In the genomic region with DNA sequence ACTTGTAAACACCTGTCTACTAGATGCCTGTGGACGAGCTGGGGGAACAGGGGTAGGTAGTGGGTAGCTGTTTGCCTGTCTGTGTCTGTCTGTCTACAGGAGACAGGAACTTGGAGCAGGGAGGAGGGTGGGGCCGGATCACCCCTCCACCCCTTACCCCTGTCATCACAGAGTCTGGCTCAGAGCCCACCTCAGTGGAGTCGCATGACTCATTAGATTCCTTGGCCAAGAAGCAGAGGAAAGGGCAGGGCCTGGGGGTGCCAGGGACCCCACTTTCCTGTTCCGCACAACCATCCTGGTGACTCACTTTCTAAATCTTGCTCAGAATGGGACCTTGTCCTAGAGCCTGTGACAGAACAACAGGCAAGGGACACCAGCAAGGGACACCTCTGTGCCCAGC, we compare ENCODE assay signal across 12 mouse cellular contexts. TPM values are rescaled to one million over a fixed set of nuclear protein-coding genes. Genes with fewer than 3 reads are reported as not detected.
A peak's percentile ranks its signal among the peaks of the same experiment; 100 is the strongest.
DNase-seq lines count a peak whose midpoint lies in the region; ATAC-seq and TF ChIP-seq lines count a peak whose summit lies in the region.
"Had no signal": no experiment of that assay in that cellular context is flagged by ENCODE, and none has a peak within 500 bp of the region (broad histone marks: within the 10 kb centered on the region; RNA-seq: fewer than 3 reads in every experiment).

No protein-coding gene starts in this region.

- WGBS in spleen, adult 2 months = 57% methylated on average over 4 of the region's 4 CpGs
- WGBS in heart, embryonic 11.5 days (ENCODE audit: insufficient replicate concordance) = 40% methylated on average over 4 of the region's 4 CpGs
- 41% methylated on average over 4 of the region's 4 CpGs for WGBS in kidney, postnatal 0 days
- 32% methylated on average over 4 of the region's 4 CpGs for WGBS in stomach, postnatal 0 days

- H3K9me3 ChIP-seq in heart, embryonic 11.5 days (replicated peaks; ENCODE audit: control insufficient read depth, low read length) = no peaks in the 10 kb centered on the region
- H3K9me3 ChIP-seq in kidney, postnatal 0 days (replicated peaks; ENCODE audit: low read length) = no peaks in the 10 kb centered on the region
- no peaks in the 10 kb centered on the region for H3K9me3 ChIP-seq in stomach, postnatal 0 days (ENCODE audit: control insufficient read depth, low read length)
- H3K9me3 ChIP-seq: liver, embryonic 13.5 days; neural tube, embryonic 13.5 days had no signal

- H3K4me2 ChIP-seq in heart, embryonic 11.5 days = no peak overlapping the region
- H3K4me2 ChIP-seq in kidney, postnatal 0 days (ENCODE audit: low read length) = no peak overlapping the region
- H3K4me2 ChIP-seq in stomach, postnatal 0 days (replicated peaks; ENCODE audit: low read depth) = no peak overlapping the region
- H3K4me2 ChIP-seq: liver, embryonic 13.5 days; neural tube, embryonic 13.5 days had no signal

- no peak for TF ChIP-seq POLR2A in spleen, adult 2 months (IDR thresholded peaks at IDR 0.05; ENCODE audit: low read depth, low read length)

- no peak overlapping the region for H3K4me3 ChIP-seq in spleen, adult 2 months (ENCODE audit: extremely low read depth, insufficient read depth, insufficient read length)
- no peak overlapping the region for H3K4me3 ChIP-seq in heart, embryonic 11.5 days (ENCODE audit: low read depth, low read length)
- H3K4me3 ChIP-seq in kidney, postnatal 0 days (replicated peaks; ENCODE audit: low read depth, low read length) = no peak overlapping the region
- H3K4me3 ChIP-seq in stomach, postnatal 0 days (ENCODE audit: low read depth, low read length) = no peak overlapping the region
- H3K4me3 ChIP-seq: liver, embryonic 13.5 days; neural tube, embryonic 13.5 days had no signal

- ATAC-seq in heart, embryonic 11.5 days (replicated peaks; ENCODE audit: insufficient number of reproducible peaks, low FRiP score, low TSS enrichment) = no peak
- ATAC-seq in kidney, postnatal 0 days (replicated peaks; ENCODE audit: low FRiP score, low read depth) = no peak
- 0 out of 2 replicates have a peak, but pooled peaks have one; percentile 0 for ATAC-seq in stomach, postnatal 0 days (ENCODE audit: low FRiP score, low TSS enrichment)
- no peak for ATAC-seq in erythroid progenitor cell, adult 5-6 weeks (replicated peaks; ENCODE audit: low FRiP score, poor library complexity, severe bottlenecking)

- TF ChIP-seq CTCF in spleen, adult 2 months (IDR thresholded peaks at IDR 0.05; ENCODE audit: extremely low read depth, insufficient read depth, insufficient read length, insufficient replicate concordance) = no peak
- no peak for TF ChIP-seq CTCF in kidney, postnatal 0 days (IDR thresholded peaks at IDR 0.05; ENCODE audit: low read depth)
- TF ChIP-seq CTCF in stomach, postnatal 0 days (IDR thresholded peaks at IDR 0.05; ENCODE audit: low read depth) = no peak

- no peaks in the 10 kb centered on the region for H3K4me1 ChIP-seq in spleen, adult 2 months (ENCODE audit: control insufficient read depth, insufficient read depth, insufficient read length)
- H3K4me1 ChIP-seq in heart, embryonic 11.5 days (ENCODE audit: control insufficient read depth, insufficient read depth, low read length) = peaks cover 63% of the 10 kb centered on the region
- peaks cover 33% of the 10 kb centered on the region for H3K4me1 ChIP-seq in kidney, postnatal 0 days (replicated peaks; ENCODE audit: insufficient read depth, low read length)
- H3K4me1 ChIP-seq in stomach, postnatal 0 days (replicated peaks; ENCODE audit: control insufficient read depth, insufficient read depth) = peaks cover 14% of the 10 kb centered on the region

- H3K36me3 ChIP-seq in spleen, adult 2 months (ENCODE audit: control insufficient read depth, insufficient read depth, low read length) = no peaks in the 10 kb centered on the region
- no peaks in the 10 kb centered on the region for H3K36me3 ChIP-seq in heart, embryonic 11.5 days (ENCODE audit: control insufficient read depth, insufficient read depth, low read length)
- no peaks in the 10 kb centered on the region for H3K36me3 ChIP-seq in kidney, postnatal 0 days (ENCODE audit: insufficient read depth, low read length)
- H3K36me3 ChIP-seq in stomach, postnatal 0 days (ENCODE audit: control insufficient read depth, insufficient read depth, low read length) = no peaks in the 10 kb centered on the region
- H3K36me3 ChIP-seq: liver, embryonic 13.5 days; neural tube, embryonic 13.5 days had no signal

- H3K9ac ChIP-seq in heart, embryonic 11.5 days (ENCODE audit: low read depth, low read length) = no peak overlapping the region
- 0 out of 2 replicates have a peak overlapping the region, but pooled peaks have one; percentile 18 for H3K9ac ChIP-seq in kidney, postnatal 0 days (ENCODE audit: low read depth, low read length)
- peak overlapping the region; percentile 35 for H3K9ac ChIP-seq in stomach, postnatal 0 days (ENCODE audit: low read length)
- H3K9ac ChIP-seq: liver, embryonic 13.5 days; neural tube, embryonic 13.5 days had no signal

- no peaks in the 10 kb centered on the region for H3K27me3 ChIP-seq in spleen, adult 2 months (ENCODE audit: control insufficient read depth, insufficient read depth, low read length)
- H3K27me3 ChIP-seq in heart, embryonic 11.5 days (ENCODE audit: control insufficient read depth, insufficient read depth, low read length) = peaks cover 3% of the 10 kb centered on the region; the same call in 1 of the 2 replicates
- H3K27me3 ChIP-seq in kidney, postnatal 0 days (ENCODE audit: insufficient read depth, low read length) = no peaks in the 10 kb centered on the region
- H3K27me3 ChIP-seq in stomach, postnatal 0 days (ENCODE audit: control insufficient read depth, insufficient read depth, low read length) = no peaks in the 10 kb centered on the region

- DNase-seq in spleen, adult 2 months (ENCODE audit: low read depth in 1 of 2, low spot score in 2 of 2) = no peak
- no peak for DNase-seq in spleen, adult 18-20 months
- no peak for DNase-seq in kidney, postnatal 0 days (ENCODE audit: low spot score)
- peak; percentile 50 for DNase-seq in stomach, postnatal 0 days (ENCODE audit: low spot score)
- no peak for DNase-seq in T-cell, adult 2 months (ENCODE audit: low spot score)
- DNase-seq in cerebellum, adult 11 months = no peak
- DNase-seq: cerebellum, adult 2 months; gastrocnemius, postnatal 10 days; liver, embryonic 13.5 days had no signal

- H3K27ac ChIP-seq in spleen, adult 2 months (ENCODE audit: insufficient read depth, low read length) = 0 out of 2 replicates have a peak overlapping the region, but pooled peaks have one; percentile 1
- 0 out of 2 replicates have a peak overlapping the region, but pooled peaks have one; percentile 29 for H3K27ac ChIP-seq in heart, embryonic 11.5 days (ENCODE audit: low read depth, low read length)
- peak overlapping the region; percentile 70 for H3K27ac ChIP-seq in kidney, postnatal 0 days
- H3K27ac ChIP-seq in stomach, postnatal 0 days (replicated peaks) = peak overlapping the region; percentile 53; the same call in 1 of the 2 replicates
- H3K27ac ChIP-seq: liver, embryonic 13.5 days; neural tube, embryonic 13.5 days had no signal

- TF ChIP-seq EP300 in stomach, postnatal 0 days (optimal IDR thresholded peaks at IDR 0.05) = no peak

RNA-seq across cellular contexts. Expression of gene Tinagl1, which starts 2.2 kb away (rescaled TPM):
- polyA plus RNA-seq in spleen, adult 2 months (2012; rRNA removed) = 115 and 141 TPM in 2 replicates
- polyA plus RNA-seq in heart, embryonic 11.5 days (2014; fragmentation: Nextera tagmentation; extraction: Ambion mirVana) = 31.0 and 33.9 TPM in 2 replicates
- 123 and 127 TPM in 2 replicates for polyA plus RNA-seq in kidney, postnatal 0 days (2015; fragmentation: Nextera tagmentation; extraction: Ambion mirVana)
- 123 and 131 TPM in 2 replicates for polyA plus RNA-seq in stomach, postnatal 0 days (2015; fragmentation: Nextera tagmentation; extraction: Ambion mirVana)
- total RNA-seq in erythroid progenitor cell, adult 5-6 weeks (2015; ENCODE audit: low replicate concordance) = 199 and 217 TPM in 2 replicates
- 249 and 265 TPM in 2 replicates for total RNA-seq in erythroid progenitor cell, adult 5-6 weeks (2017; ENCODE audit: low replicate concordance)

RNA-seq across cellular contexts. Expression of gene Hcrtr1, which starts 37.9 kb away (rescaled TPM):
- polyA plus RNA-seq in spleen, adult 2 months (2012; rRNA removed) = 0.48 and 0.67 TPM in 2 replicates
- 0.07 and 0.20 TPM in 2 replicates for polyA plus RNA-seq in heart, embryonic 11.5 days (2014; fragmentation: Nextera tagmentation; extraction: Ambion mirVana)
- polyA plus RNA-seq in kidney, postnatal 0 days (2015; fragmentation: Nextera tagmentation; extraction: Ambion mirVana) = 0.36 and 0.46 TPM in 2 replicates
- 0.39 and 0.73 TPM in 2 replicates for polyA plus RNA-seq in stomach, postnatal 0 days (2015; fragmentation: Nextera tagmentation; extraction: Ambion mirVana)
- total RNA-seq in erythroid progenitor cell, adult 5-6 weeks (2015; ENCODE audit: low replicate concordance) = not detected in 2 replicates
- total RNA-seq in erythroid progenitor cell, adult 5-6 weeks (2017; ENCODE audit: low replicate concordance) = not detected in 2 replicates
- total RNA-seq: gastrocnemius, postnatal 10 days had no signal

RNA-seq across cellular contexts. Expression of gene Gm853, which starts 45.1 kb away (rescaled TPM):
- not detected in 2 replicates for polyA plus RNA-seq in spleen, adult 2 months (2012; rRNA removed)
- not detected in 2 replicates for polyA plus RNA-seq in heart, embryonic 11.5 days (2014; fragmentation: Nextera tagmentation; extraction: Ambion mirVana)
- polyA plus RNA-seq in kidney, postnatal 0 days (2015; fragmentation: Nextera tagmentation; extraction: Ambion mirVana) = 14.3 and 15.9 TPM in 2 replicates
- polyA plus RNA-seq in stomach, postnatal 0 days (2015; fragmentation: Nextera tagmentation; extraction: Ambion mirVana) = not detected in 2 replicates
- not detected in 2 replicates for total RNA-seq in erythroid progenitor cell, adult 5-6 weeks (2015; ENCODE audit: low replicate concordance)
- total RNA-seq in erythroid progenitor cell, adult 5-6 weeks (2017; ENCODE audit: low replicate concordance) = not detected in 2 replicates
- total RNA-seq: gastrocnemius, postnatal 10 days had no signal
- polyA plus RNA-seq: liver, embryonic 13.5 days; neural tube, embryonic 13.5 days had no signal

Comparison
In these comparisons a context has a peak if more than half of its experiments do, and no peak if none do; other contexts are left out.
1. H3K27ac ChIP-seq: peak in every context shown above with its lines; median percentile 70 in kidney, postnatal 0 days; 53 in stomach, postnatal 0 days; 29 in heart, embryonic 11.5 days; 1 in spleen, adult 2 months.
2. RNA of gene Gm853, which starts 45.1 kb away (polyA plus RNA-seq): 14.3 to 15.9 TPM in kidney, postnatal 0 days; not detected in spleen, adult 2 months, not detected in heart, embryonic 11.5 days and not detected in stomach, postnatal 0 days; every median in the first group is over 10 times any median in the second.